Comparison of ENCODE assay signal across 26 mouse cellular contexts in genomic region chr16:34749536-34749935, GRCm38 (mm10). TPM values are rescaled to one million over a fixed set of nuclear protein-coding genes. Genes with fewer than 3 reads are reported as not detected.
DNase-seq lines count a peak whose midpoint lies in the region; ATAC-seq lines count a peak whose summit lies in the region.
"Had no signal": no experiment of that assay in that cellular context is flagged by ENCODE, and none has a peak within 500 bp of the region (broad histone marks: within the 10 kb centered on the region; RNA-seq: fewer than 3 reads in every experiment).

No protein-coding gene starts in this region.

- H3K27ac ChIP-seq in neural tube, embryonic 15.5 days (replicated peaks) = no peak overlapping the region
- H3K27ac ChIP-seq in limb, embryonic 11.5 days (replicated peaks; ENCODE audit: low read depth, low read length) = no peak overlapping the region
- no peak overlapping the region for H3K27ac ChIP-seq in liver, embryonic 12.5 days
- H3K27ac ChIP-seq: forebrain, embryonic 15.5 days; heart, embryonic 13.5 days; hindbrain, postnatal 0 days; intestine, embryonic 15.5 days; kidney, postnatal 0 days; liver, embryonic 13.5 days; macrophage had no signal

- H3K27me3 ChIP-seq in neural tube, embryonic 15.5 days (replicated peaks) = peaks cover 15% of the 10 kb centered on the region
- peaks cover 3% of the 10 kb centered on the region; the same call in 1 of the 2 replicates for H3K27me3 ChIP-seq in limb, embryonic 11.5 days (ENCODE audit: control insufficient read depth, insufficient read depth, low read length)
- H3K27me3 ChIP-seq in liver, embryonic 12.5 days (replicated peaks) = peaks cover 32% of the 10 kb centered on the region

- no peak overlapping the region for H3K9ac ChIP-seq in neural tube, embryonic 15.5 days (replicated peaks)
- no peak overlapping the region; the same call in 1 of the 2 replicates for H3K9ac ChIP-seq in limb, embryonic 11.5 days (ENCODE audit: low read length)
- H3K9ac ChIP-seq in liver, embryonic 12.5 days = no peak overlapping the region
- H3K9ac ChIP-seq: forebrain, embryonic 15.5 days; heart, embryonic 13.5 days; intestine, embryonic 15.5 days; liver, embryonic 13.5 days had no signal

- no peaks in the 10 kb centered on the region for H3K36me3 ChIP-seq in neural tube, embryonic 15.5 days
- no peaks in the 10 kb centered on the region for H3K36me3 ChIP-seq in limb, embryonic 11.5 days (ENCODE audit: control insufficient read depth, insufficient read depth, low read length)
- H3K36me3 ChIP-seq in liver, embryonic 12.5 days = no peaks in the 10 kb centered on the region
- H3K36me3 ChIP-seq: forebrain, embryonic 15.5 days; heart, embryonic 13.5 days; intestine, embryonic 15.5 days; liver, embryonic 13.5 days had no signal

- WGBS in neural tube, embryonic 15.5 days = 75% methylated on average over 4 of the region's 4 CpGs
- 59% methylated on average over 4 of the region's 4 CpGs for WGBS in limb, embryonic 11.5 days
- WGBS in liver, embryonic 12.5 days (ENCODE audit: insufficient replicate concordance) = 72% methylated on average over 4 of the region's 4 CpGs

- H3K4me2 ChIP-seq in neural tube, embryonic 15.5 days = no peak overlapping the region
- H3K4me2 ChIP-seq in limb, embryonic 11.5 days (ENCODE audit: low read depth, severe bottlenecking) = no peak overlapping the region
- H3K4me2 ChIP-seq in liver, embryonic 12.5 days = no peak overlapping the region
- H3K4me2 ChIP-seq: forebrain, embryonic 15.5 days; heart, embryonic 13.5 days; intestine, embryonic 15.5 days; liver, embryonic 13.5 days had no signal

- H3K4me1 ChIP-seq in neural tube, embryonic 15.5 days = peaks cover 18% of the 10 kb centered on the region
- H3K4me1 ChIP-seq in limb, embryonic 11.5 days (ENCODE audit: control insufficient read depth, insufficient read depth, low read length) = peaks cover 7% of the 10 kb centered on the region; the same call in 1 of the 2 replicates
- peaks cover 9% of the 10 kb centered on the region for H3K4me1 ChIP-seq in liver, embryonic 12.5 days

- intact Hi-C loops in heart, postnatal 10 days (cut with DNase I) = no loop called here

- peak; percentile 24 for DNase-seq in heart, adult 11 months
- no peak for DNase-seq in heart, postnatal 10 days
- DNase-seq in neural tube, embryonic 10.5 days (ENCODE audit: extremely low spot score, low spot score) = peak; percentile 34
- peak; percentile 41 for DNase-seq in limb, embryonic 11.5 days (ENCODE audit: low spot score)
- DNase-seq in adrenal gland, adult (ENCODE audit: inconsistent age in 2 of 2, low spot score in 1 of 2) = no peak
- DNase-seq: adrenal gland, postnatal 25 days; cerebellum, adult 11-12 months; cerebellum, adult 9-11 months; heart, postnatal 14 days; kidney, adult 2 months; layer of hippocampus, adult 9-11 months; liver, embryonic 13.5 days; lung, adult 2 months; lung, postnatal 10 days; retina, postnatal 1 day; right cerebral cortex, postnatal 14 days; thymus, postnatal 4 days had no signal

- no peak for ATAC-seq in neural tube, embryonic 15.5 days (ENCODE audit: low FRiP score)
- ATAC-seq in limb, embryonic 11.5 days (ENCODE audit: insufficient number of reproducible peaks, low FRiP score, low TSS enrichment, low read depth) = no peak
- ATAC-seq in liver, embryonic 12.5 days = no peak
- ATAC-seq: CD4-positive, CD25-positive, alpha-beta regulatory T cell, adult 4 months; forebrain, embryonic 15.5 days; hindbrain, postnatal 0 days; intestine, embryonic 15.5 days had no signal

- H3K4me3 ChIP-seq in neural tube, embryonic 15.5 days (replicated peaks) = no peak overlapping the region
- H3K4me3 ChIP-seq in limb, embryonic 11.5 days (ENCODE audit: low read depth, low read length) = no peak overlapping the region
- H3K4me3 ChIP-seq in liver, embryonic 12.5 days = no peak overlapping the region
- H3K4me3 ChIP-seq: forebrain, embryonic 15.5 days; heart, embryonic 13.5 days; intestine, embryonic 15.5 days; liver, embryonic 13.5 days had no signal

- H3K9me3 ChIP-seq in neural tube, embryonic 15.5 days (replicated peaks) = no peaks in the 10 kb centered on the region
- H3K9me3 ChIP-seq in limb, embryonic 11.5 days (ENCODE audit: control insufficient read depth, low read length) = no peaks in the 10 kb centered on the region
- no peaks in the 10 kb centered on the region for H3K9me3 ChIP-seq in liver, embryonic 12.5 days (replicated peaks)
- H3K9me3 ChIP-seq: forebrain, embryonic 15.5 days; heart, embryonic 13.5 days; intestine, embryonic 15.5 days; liver, embryonic 13.5 days had no signal

RNA-seq across cellular contexts. Expression of gene Mylk, which starts 4.5 kb away (rescaled TPM):
- 10 to 100 TPM; 38.2 to 41.8 TPM for total RNA-seq in heart, postnatal 10 days (2021)
- 4.5 and 31.5 TPM in 2 replicates for polyA plus RNA-seq in neural tube, embryonic 15.5 days (2015; fragmentation: Nextera tagmentation; extraction: Ambion mirVana)
- 4.9 and 5.4 TPM in 2 replicates for polyA plus RNA-seq in limb, embryonic 11.5 days (2014; fragmentation: Nextera tagmentation; extraction: Ambion mirVana)
- 4.6 and 5.9 TPM in 2 replicates for polyA plus RNA-seq in liver, embryonic 12.5 days (2016; fragmentation: Nextera tagmentation; extraction: Ambion mirVana)
- polyA plus RNA-seq: CD4-positive, CD25-positive, alpha-beta regulatory T cell, adult 4 months had no signal

RNA-seq across cellular contexts. Expression of gene Ccdc14, which starts 59.1 kb away (rescaled TPM):
- total RNA-seq in heart, postnatal 10 days (2021) = 1 to 10 TPM; 3.8 to 5.3 TPM
- 2.9 and 3.9 TPM in 2 replicates for polyA plus RNA-seq in neural tube, embryonic 15.5 days (2015; fragmentation: Nextera tagmentation; extraction: Ambion mirVana)
- polyA plus RNA-seq in limb, embryonic 11.5 days (2014; fragmentation: Nextera tagmentation; extraction: Ambion mirVana) = 10.7 and 11.2 TPM in 2 replicates
- polyA plus RNA-seq in liver, embryonic 12.5 days (2016; fragmentation: Nextera tagmentation; extraction: Ambion mirVana) = 4.4 and 4.6 TPM in 2 replicates

Comparison
In these comparisons a context has a peak if more than half of its experiments do, and no peak if none do; other contexts are left out.
1. DNase-seq: peak in heart, adult 11 months (single experiment), neural tube, embryonic 10.5 days (single experiment) and limb, embryonic 11.5 days (single experiment); none in heart, postnatal 10 days (0 of 2) and adrenal gland, adult (0 of 2).